Mouse (Mus musculus): ENCODE data around the gene Vmn2r30. TPM values are rescaled to one million over a fixed set of nuclear protein-coding genes. Genes with fewer than 3 reads are reported as not detected.
"Not testable (repeated sequence)": the region's sequence is repeated elsewhere in the genome, so short reads cannot be mapped to it uniquely, and the experiment has no call there.

Gene Vmn2r30
- total RNA-seq (2021): not detected
- long read RNA-seq, experiment 1: 0 reads
- long read RNA-seq, experiment 2: 0 reads

- DNase-seq; intact Hi-C loops (cut with DNase I; ENCODE audit: low total_unique reads): not testable (repeated sequence)
These were observed at the start of gene Vmn2r30 for GRCm38 (mm10) chr7:7337509-7337908. Gene Vmn2r30 (minus strand): TSS chr7:7337609.

- intact Hi-C loops (cut with DNase I; ENCODE audit: low total_unique reads); DNase-seq: not testable (repeated sequence)
These were observed 37.0 kb upstream of the Vmn2r30 start, which contains the start of gene Gm45783 for GRCm38 (mm10) chr7:7374431-7374830. Gene Gm45783 (minus strand): TSS chr7:7374573.

GRCm38 (mm10) chr7:7295595-7295994, 41.8 kb downstream of the Vmn2r30 start:
- DNase-seq: peak; percentile 18
- intact Hi-C loops (cut with DNase I; ENCODE audit: low total_unique reads): no loop called here

GRCm38 (mm10) chr7:7281383-7281782, 56.0 kb downstream of the Vmn2r30 start:
- DNase-seq: no peak
- intact Hi-C loops (cut with DNase I; ENCODE audit: low total_unique reads): no loop called here

- intact Hi-C loops (cut with DNase I; ENCODE audit: low total_unique reads): not testable (repeated sequence)
These were observed 59.3 kb downstream of the Vmn2r30 start, which contains the start of gene Gm45844 for GRCm38 (mm10) chr7:7277966-7278567. Gene Gm45844 (minus strand): TSS chr7:7278289.

GRCm38 (mm10) chr7:7277556-7277955, 59.9 kb downstream of the Vmn2r30 start:
- peak; percentile 24 for DNase-seq
- intact Hi-C loops (cut with DNase I; ENCODE audit: low total_unique reads): not testable (repeated sequence)

More at GRCm38 (mm10) chr7:7277966-7278567, 59.3 kb downstream of the Vmn2r30 start, which contains the start of gene Gm45844:
- peak; percentile 85 for DNase-seq

Small RNA genes within 50 kb of the gene (microRNA-seq; reads per million reads assigned to microRNA genes)
- 1.0 to 2.2 reads per million in 2 experiments for gene Mir5620

Other genes starting within 250 kb of the Vmn2r30 start
- gene Zfp954, start 216.1 kb downstream of the Vmn2r30 start, total RNA-seq (2021): 1 to 10 TPM; 2.7 to 3.4 TPM
- under 1 TPM; 0.12 to 0.22 TPM for gene Zfp773, start 200.9 kb downstream of the Vmn2r30 start, total RNA-seq (2021)
- gene Zfp418, start 166.3 kb downstream of the Vmn2r30 start, total RNA-seq (2021): under 1 TPM; 0.80 to 0.82 TPM
- gene Zfp772, start 127.6 kb downstream of the Vmn2r30 start, total RNA-seq (2021): 1 to 10 TPM; 1.3 TPM
- under 1 TPM; 0.10 to 0.11 TPM for gene Vmn2r29, start 90.3 kb downstream of the Vmn2r30 start, total RNA-seq (2021)
- under 1 TPM; 0.49 to 0.59 TPM for gene Gm45844, start 59.3 kb downstream of the Vmn2r30 start, total RNA-seq (2021)
- gene Clcn4, start 36.8 kb downstream of the Vmn2r30 start, total RNA-seq (2021): 10 to 100 TPM; 24.0 to 24.5 TPM
- not detected for gene Gm45783, start 37.0 kb upstream of the Vmn2r30 start, total RNA-seq (2021)
- gene Vmn2r31, start 62.1 kb upstream of the Vmn2r30 start, total RNA-seq (2021): not detected
- gene Vmn2r32, start 142.4 kb upstream of the Vmn2r30 start, total RNA-seq (2021): not detected
- not detected for gene Vmn2r33, start 229.2 kb upstream of the Vmn2r30 start, total RNA-seq (2021)